Mouse (Mus musculus): ENCODE measurements at regions not wholly inside any gene's neighbourhood (a gene's known extent, or its start where the extent isn't known, plus 50 kb on each side); places are given as distances from the start of the nearest gene placed in this dataset.

GRCm38 (mm10) chr3:12328380-12328779 is 1992.9 kb upstream of the Gm38303 start:
- peak; percentile 66 for DNase-seq (ENCODE audit: low read depth, low spot score)

Measured in R1 (cell line).